Mouse (Mus musculus) cerebellum, adult 2 months (tissue): ENCODE data around the gene Olfm1.

Source experiments
- CTCF ChIP-seq: fragments of 200-500 bp; IDR thresholded peaks from 2 replicates; pipeline ENCODE4 v1.5.1; 2011; ENCODE audit warnings: low read depth, mild to moderate bottlenecking, control low read depth, low read length, moderate library complexity, borderline replicate concordance; ENCODE audit not compliant: insufficient read depth
- POLR2A ChIP-seq: fragments of 200-500 bp; IDR thresholded peaks from 2 replicates; pipeline ENCODE4 v1.6.1; 2011; ENCODE audit warnings: low read length, control low read depth, borderline replicate concordance; ENCODE audit not compliant: insufficient read depth

- TF ChIP-seq POLR2A (no peak), CTCF (no peak)
Measured at GRCm38 (mm10) chr2:28188398-28188944, 4.3 kb upstream of the Olfm1 start.
